Mouse (Mus musculus) mouse trophoblast stem cell (cell line): ENCODE results near the gene Cacng3.

Experiments
- in situ Hi-C, 2 experiments: fragments of 300-500 bp; cut with MseI, MboI; formaldehyde crosslinking; loops; 2 replicates in 1 of 2; 3 replicates in 1 of 2; pipeline ENCODE4 v1.15.1; 2025

Gene Cacng3

GRCm38 (mm10) chr7:122670442-122670872 lies at the start of gene Cacng3:
Cacng3 (plus strand) TSS chr7:122670492.
- in situ Hi-C loops = no loop called here

- in situ Hi-C loops = no loop called here
Measured at GRCm38 (mm10) chr7:122622125-122622774, 48.0 kb upstream of the Cacng3 start.

GRCm38 (mm10) chr7:122623753-122624152 lies 46.5 kb upstream of the Cacng3 start:
- in situ Hi-C loops = no loop called here

DNA sequence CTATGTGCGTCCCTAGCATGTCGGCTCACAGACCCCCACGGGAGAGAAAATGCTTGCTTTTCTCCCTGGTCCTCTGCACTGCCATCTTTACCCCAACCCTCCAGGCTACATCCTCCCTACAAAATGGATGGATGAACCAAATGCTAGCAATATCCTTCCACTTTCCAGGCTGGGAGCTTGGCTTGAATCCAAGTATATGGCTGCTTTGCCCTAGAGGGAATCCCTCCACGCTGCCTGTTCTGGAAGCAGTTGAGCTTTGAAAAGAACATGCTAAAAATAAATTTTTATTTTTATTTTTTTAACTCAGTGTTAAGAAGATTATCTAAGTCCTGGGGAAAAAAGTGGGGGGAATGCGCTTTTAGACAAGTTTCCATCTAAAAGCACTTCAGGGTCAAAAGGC lies 42.2 kb upstream of the Cacng3 start:
- in situ Hi-C loops = no loop called here

DNA sequence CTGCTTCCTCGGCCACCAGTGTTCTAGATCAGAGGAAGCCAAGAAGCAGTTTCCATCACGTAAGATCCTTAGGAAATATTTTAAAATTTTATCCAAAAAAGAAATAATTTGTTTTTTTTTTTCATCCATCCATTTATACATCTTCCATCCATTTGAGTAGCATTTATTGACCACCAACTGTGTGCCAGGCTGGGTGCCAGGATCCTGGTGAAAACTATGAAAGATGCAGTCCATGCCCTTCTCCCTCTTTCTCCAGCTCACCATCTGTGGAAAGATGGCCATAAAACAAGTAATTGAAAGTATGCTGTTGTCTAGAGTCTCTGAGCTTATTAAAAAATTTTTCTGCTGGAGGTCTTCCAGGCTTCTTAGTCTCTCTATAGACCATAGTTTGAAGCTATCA lies 39.9 kb upstream of the Cacng3 start:
- in situ Hi-C loops = no loop called here

DNA sequence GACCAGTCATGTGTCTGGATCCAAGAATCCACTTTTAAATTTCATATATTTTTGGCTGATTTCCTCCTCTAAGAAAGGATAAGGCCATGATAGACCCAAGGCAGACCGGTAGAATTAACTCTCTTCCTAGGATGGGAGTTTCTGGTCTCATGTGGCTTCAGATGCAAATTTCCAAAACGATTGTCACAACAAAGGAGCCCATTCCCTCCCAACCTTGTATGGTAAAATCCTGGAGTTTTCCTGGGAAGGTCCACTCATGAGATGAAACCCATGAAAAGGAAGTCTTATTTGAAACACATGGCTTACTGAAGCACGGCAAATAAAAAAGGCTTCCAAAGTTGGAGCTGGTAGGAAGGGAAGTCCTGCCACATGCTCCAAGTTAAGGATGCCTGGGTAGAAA lies 39.1 kb upstream of the Cacng3 start:
- in situ Hi-C loops = no loop called here

GRCm38 (mm10) chr7:122632946-122633345 lies 37.3 kb upstream of the Cacng3 start:
- in situ Hi-C loops = no loop called here

DNA sequence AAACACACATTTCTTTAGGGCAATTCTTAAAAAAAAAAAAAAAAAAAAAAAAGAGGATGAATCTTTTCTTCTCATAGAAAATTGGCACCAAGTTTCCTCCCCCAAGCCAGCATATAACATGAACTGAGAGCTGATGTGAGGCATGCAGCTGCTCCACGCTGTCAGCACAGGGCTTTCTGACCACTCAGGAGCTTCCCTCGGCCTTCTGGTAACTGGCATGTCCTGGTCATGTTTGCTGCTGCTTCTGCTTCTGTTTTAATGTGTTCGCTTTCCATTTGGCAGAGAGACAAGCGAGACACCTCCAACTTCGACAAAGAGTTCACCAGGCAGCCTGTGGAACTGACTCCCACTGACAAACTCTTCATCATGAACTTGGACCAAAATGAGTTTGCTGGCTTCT lies 36.8 kb upstream of the Cacng3 start:
- in situ Hi-C loops = no loop called here

DNA sequence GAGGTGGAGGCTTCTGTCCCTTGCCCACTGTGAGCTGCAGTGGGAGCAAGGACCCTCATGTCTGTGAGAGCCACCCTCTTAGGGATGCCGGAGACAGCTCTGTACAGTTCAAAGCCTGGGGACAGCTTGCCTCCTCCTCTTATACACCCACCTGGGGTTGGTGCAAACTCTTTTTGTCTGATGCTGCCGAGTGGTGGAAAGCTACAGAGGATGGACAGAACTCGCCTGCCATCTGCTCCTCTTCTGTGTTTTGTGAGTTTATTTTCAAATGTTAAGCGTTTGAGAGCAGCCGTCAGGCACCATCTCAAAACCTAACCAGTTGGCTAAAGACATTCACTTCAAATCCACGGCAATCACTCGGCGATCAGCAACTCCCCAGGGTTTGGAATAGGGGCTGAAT lies 26.6 kb upstream of the Cacng3 start:
- in situ Hi-C loops = no loop called here

- in situ Hi-C loops = no loop called here
Measured at GRCm38 (mm10) chr7:122649306-122649705, 21.0 kb upstream of the Cacng3 start.

DNA sequence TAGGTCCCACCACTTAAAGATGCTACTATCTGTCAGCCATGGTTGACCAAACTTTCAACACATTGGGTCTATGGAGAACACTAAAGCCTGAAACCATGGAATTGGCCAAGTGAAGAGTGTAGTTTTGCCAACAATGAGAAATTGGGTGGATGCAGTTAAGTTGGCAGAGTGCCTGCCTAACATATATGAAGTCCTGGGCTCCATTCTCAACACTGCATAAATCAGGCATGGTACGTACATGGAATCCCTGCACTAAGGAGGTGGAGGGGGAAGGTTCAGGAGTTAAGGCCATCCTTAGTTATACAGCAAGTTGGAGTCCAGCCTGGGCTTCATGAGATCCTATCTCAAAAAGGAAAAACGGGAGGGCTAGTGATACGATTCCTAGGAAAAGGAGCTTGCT lies 17.8 kb upstream of the Cacng3 start:
- in situ Hi-C loops = no loop called here

DNA sequence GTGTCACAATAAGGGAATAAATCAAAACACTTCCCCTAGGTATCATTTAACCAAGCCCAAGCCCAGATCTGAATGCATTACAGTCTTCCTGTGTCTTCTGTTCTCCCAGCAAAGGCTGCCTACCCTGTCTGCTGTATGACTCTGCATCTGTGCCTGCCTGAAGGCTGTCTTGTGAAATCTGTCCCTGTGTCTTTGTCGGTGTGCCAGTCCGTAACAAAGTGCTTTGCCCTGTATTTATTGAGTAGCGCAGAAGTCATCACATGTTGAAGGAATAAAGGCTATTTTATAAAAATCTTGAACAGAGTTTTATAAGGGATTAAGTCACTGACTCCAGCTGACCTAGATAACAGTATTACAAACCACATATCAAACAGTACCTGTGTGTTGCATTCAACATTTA lies 13.6 kb upstream of the Cacng3 start:
- in situ Hi-C loops = no loop called here

DNA sequence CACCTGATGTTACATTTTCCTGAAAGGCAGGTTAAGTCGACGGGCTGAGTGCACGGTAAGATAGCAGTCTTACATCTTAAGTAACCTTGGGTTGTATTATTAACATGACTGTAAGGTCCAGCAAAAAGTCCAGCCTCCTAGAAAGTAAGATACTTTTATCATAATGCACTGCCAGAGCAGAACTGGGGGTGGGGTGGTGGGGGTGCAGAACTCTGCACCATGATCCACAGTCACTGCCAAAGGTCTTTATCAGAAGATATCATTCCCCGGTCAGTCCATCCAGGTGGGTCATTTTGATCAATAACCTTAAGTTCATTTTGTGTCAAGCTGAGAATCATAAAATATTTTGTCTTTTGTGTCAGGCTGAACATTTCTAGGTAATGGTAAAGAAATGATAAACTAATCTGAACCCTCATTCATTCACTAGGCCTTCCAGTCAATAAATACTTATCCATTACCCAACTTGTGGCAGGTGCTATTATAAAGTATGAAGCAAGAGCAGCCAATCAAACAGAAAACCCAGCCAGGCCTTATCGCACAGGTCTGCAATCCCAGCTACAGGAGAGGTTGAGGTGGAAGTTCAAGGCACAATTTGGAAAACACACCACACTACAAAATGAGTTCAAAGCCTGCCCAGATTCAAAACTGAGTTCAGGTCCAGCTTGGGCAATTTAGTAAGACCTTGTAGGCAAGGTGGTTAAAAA lies 12.7 kb upstream of the Cacng3 start:
- in situ Hi-C loops = no loop called here

- in situ Hi-C loops = loop anchor here (10.0 kb wide), 2 partner anchors 191 to 259 kb away; no protein-coding TSS in a partner anchor
Measured at GRCm38 (mm10) chr7:122665311-122666049, 4.8 kb upstream of the Cacng3 start.

- in situ Hi-C loops = loop anchor here (10.0 kb wide), 2 partner anchors 193 to 257 kb away; no protein-coding TSS in a partner anchor
Measured at GRCm38 (mm10) chr7:122667903-122668302, 2.4 kb upstream of the Cacng3 start.

- in situ Hi-C loops = no loop called here
Measured at GRCm38 (mm10) chr7:122670873-122671641, 765 bp downstream of the Cacng3 start.

GRCm38 (mm10) chr7:122672981-122673380 lies 2.7 kb downstream of the Cacng3 start:
- in situ Hi-C loops = no loop called here

DNA sequence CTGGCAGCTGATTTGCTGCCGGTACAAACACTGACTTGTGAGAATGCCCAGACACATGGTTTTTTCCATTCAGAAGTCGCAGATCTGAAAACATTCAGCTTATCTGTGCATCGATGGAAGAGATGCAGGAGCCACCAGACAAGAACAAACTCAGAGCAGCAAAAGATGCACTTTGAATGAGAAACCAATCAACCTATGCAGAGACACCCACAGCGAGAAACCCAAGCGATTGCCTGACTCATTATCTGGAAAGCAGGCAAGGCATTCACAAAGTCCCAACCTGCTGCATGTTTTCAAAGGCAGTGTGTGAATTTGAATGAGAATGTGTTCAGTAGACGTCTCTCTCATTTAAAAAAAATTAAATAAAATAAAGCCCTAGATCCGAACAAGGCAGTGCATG lies 4.9 kb downstream of the Cacng3 start:
- in situ Hi-C loops = no loop called here

DNA sequence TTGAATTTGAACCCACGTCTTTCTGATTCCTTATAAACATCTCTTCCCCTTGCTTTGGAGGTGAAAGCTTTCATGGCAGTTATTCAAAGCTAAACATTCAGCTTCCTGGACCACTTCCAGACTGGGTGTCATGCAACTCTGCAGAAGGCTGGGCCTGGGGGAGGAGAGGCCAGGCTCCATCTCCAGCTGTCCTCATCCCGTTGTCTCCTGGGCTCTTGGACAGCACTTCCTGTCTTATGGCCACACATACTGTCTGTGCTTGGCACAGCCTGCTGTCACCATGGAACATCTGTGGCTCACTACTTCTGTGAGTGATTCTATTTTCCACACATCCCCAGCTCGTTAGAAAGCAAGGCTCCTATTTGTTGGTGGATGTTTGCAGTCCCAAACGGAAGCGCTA lies 31.5 kb downstream of the Cacng3 start:
- in situ Hi-C loops = no loop called here

- in situ Hi-C loops = no loop called here
Measured at GRCm38 (mm10) chr7:122702443-122702842, 32.2 kb downstream of the Cacng3 start.

- in situ Hi-C loops = no loop called here
Measured at GRCm38 (mm10) chr7:122706736-122707135, 36.4 kb downstream of the Cacng3 start.

GRCm38 (mm10) chr7:122716299-122716698 lies 46.0 kb downstream of the Cacng3 start:
- in situ Hi-C loops = no loop called here
